Mouse (Mus musculus): Measurements from ENCODE around the gene Aadacl3. TPM values are rescaled to one million over a fixed set of nuclear protein-coding genes. Genes with fewer than 3 reads are reported as not detected.

Aadacl3 gene
- polyA plus RNA-seq (2014; fragmentation: Illumina TruSeq; extraction: RNeasy Lipid Tissue Mini Kit (QIAGEN cat#74804); ENCODE audit: low read depth, low replicate concordance), result not detected

DNA sequence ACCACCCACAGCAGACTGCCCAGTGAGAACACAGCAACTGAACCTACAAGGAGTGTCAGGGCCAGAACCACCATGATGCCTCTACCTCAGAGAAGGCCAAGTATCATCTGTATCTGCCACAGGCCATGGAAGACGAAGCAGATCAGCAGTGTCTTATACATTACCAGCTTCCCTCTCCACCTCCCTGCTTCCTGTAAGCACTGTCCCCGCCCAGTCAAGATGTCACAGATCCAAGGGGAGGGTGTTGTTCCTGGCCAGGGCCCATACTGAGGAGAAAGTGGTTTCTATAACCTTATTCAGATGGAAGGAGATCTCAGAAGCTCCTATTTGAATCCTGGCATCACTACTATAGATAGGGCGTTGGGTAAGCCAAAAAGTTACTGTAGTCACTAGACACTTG is at the start of gene Aadacl3:
Gene Aadacl3, minus strand, starts transcription at position 101 of the 400 bp plus-strand sequence.

DNA sequence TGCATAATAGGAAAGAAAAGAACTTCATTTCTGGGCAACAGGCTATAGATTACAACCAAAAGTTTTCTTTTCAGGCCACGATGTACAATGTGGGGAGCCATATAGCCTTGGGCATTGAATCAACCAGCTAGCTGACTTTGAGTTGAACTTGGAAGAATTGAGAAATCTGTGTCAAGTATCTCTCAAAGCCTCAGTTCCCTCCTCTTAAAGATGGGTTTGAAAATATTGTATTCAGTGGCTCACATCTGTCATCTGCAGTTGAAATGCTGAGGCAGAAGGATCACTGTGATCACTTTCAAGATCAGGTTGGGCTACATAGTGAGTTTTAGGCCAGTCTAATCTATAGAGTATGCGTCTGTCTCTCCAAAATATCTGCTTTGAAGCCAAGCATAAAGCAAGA is 10.3 kb downstream of the Aadacl3 start, which contains the start of gene Gm9944:
Gene Gm9944, minus strand, starts transcription at position 101 of the 400 bp plus-strand sequence.

DNA sequence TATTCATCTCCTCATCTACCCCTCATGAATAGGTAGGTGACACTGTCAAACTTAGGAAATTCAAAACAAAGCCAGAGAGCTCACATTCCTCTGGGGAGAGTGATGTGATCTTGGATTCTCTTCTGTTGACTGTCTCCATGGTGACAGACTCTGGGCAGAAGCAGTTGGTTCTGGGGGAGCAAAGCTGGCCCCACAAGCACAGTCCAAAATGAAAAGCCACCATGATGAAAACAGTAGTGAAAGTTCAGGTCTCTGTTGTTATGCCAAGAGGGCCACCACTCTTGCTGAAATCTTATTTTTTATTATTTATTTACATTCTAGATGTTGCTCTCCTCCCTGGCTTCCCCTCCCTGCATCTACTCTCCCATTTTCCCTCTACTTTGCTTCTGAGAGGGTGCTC is 24.9 kb downstream of the Aadacl3 start, which contains the start of gene 1700012P22Rik:
Gene 1700012P22Rik, minus strand, starts transcription at position 101 of the 400 bp plus-strand sequence.

DNA sequence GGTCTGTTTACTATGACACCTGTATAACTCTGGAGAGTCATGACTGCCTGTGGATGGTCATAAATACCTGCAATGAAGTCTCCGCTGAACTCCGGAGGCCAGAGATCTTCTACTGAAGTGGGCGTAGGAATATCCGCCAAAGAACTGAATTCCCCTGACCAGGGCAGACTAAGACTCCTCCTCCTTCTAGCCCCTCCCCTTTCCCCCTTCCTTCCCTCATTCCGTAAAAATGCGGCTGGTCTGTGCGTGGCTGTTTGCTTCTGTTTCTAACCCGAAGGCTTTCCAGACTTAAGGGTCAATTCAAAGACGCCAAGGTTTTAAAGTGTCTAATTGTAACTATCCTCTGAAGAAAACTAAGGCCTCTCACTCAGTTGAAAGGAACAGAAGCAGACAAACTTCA is 55.3 kb downstream of the Aadacl3 start, which contains the start of gene Pramef12:
Gene Pramef12, minus strand, starts transcription at position 175 of the 400 bp plus-strand sequence.

Other genes starting within 250 kb of the Aadacl3 start
- gene Pramel5, start 183.3 kb downstream of the Aadacl3 start, polyA plus RNA-seq (2014; fragmentation: Illumina TruSeq; extraction: RNeasy Lipid Tissue Mini Kit (QIAGEN cat#74804); ENCODE audit: low read depth, low replicate concordance), result not detected
- gene Gm13128, start 133.5 kb downstream of the Aadacl3 start, polyA plus RNA-seq (2014; fragmentation: Illumina TruSeq; extraction: RNeasy Lipid Tissue Mini Kit (QIAGEN cat#74804); ENCODE audit: low read depth, low replicate concordance), result not detected
- gene Gm13119, start 105.8 kb downstream of the Aadacl3 start, polyA plus RNA-seq (2014; fragmentation: Illumina TruSeq; extraction: RNeasy Lipid Tissue Mini Kit (QIAGEN cat#74804); ENCODE audit: low read depth, low replicate concordance), result not detected
- gene Pramef20, start 85.8 kb downstream of the Aadacl3 start, polyA plus RNA-seq (2014; fragmentation: Illumina TruSeq; extraction: RNeasy Lipid Tissue Mini Kit (QIAGEN cat#74804); ENCODE audit: low read depth, low replicate concordance), result not detected
- gene Pramef12, start 55.3 kb downstream of the Aadacl3 start, polyA plus RNA-seq (2014; fragmentation: Illumina TruSeq; extraction: RNeasy Lipid Tissue Mini Kit (QIAGEN cat#74804); ENCODE audit: low read depth, low replicate concordance), result not detected
- gene 1700012P22Rik, start 25.0 kb downstream of the Aadacl3 start, polyA plus RNA-seq (2014; fragmentation: Illumina TruSeq; extraction: RNeasy Lipid Tissue Mini Kit (QIAGEN cat#74804); ENCODE audit: low read depth, low replicate concordance), result not detected
- not detected for gene Gm9944, start 10.4 kb downstream of the Aadacl3 start, polyA plus RNA-seq (2014; fragmentation: Illumina TruSeq; extraction: RNeasy Lipid Tissue Mini Kit (QIAGEN cat#74804); ENCODE audit: low read depth, low replicate concordance)
- not detected for gene 9430007A20Rik, start 56.1 kb upstream of the Aadacl3 start, polyA plus RNA-seq (2014; fragmentation: Illumina TruSeq; extraction: RNeasy Lipid Tissue Mini Kit (QIAGEN cat#74804); ENCODE audit: low read depth, low replicate concordance)
- gene Gm13124, start 101.4 kb upstream of the Aadacl3 start, polyA plus RNA-seq (2014; fragmentation: Illumina TruSeq; extraction: RNeasy Lipid Tissue Mini Kit (QIAGEN cat#74804); ENCODE audit: low read depth, low replicate concordance), result not detected
- not detected for gene Aadacl4, start 150.0 kb upstream of the Aadacl3 start, polyA plus RNA-seq (2014; fragmentation: Illumina TruSeq; extraction: RNeasy Lipid Tissue Mini Kit (QIAGEN cat#74804); ENCODE audit: low read depth, low replicate concordance)
- not detected for gene Gm436, start 222.6 kb upstream of the Aadacl3 start, polyA plus RNA-seq (2014; fragmentation: Illumina TruSeq; extraction: RNeasy Lipid Tissue Mini Kit (QIAGEN cat#74804); ENCODE audit: low read depth, low replicate concordance)